Mouse (Mus musculus) liver, adult 10 weeks (tissue): ENCODE results near the gene Adgrf2. TPM values are rescaled to one million over a fixed set of nuclear protein-coding genes. Genes with fewer than 3 reads are reported as not detected.

Source experiments
- polyA plus RNA-seq: library from polyadenylated mRNA; stranded (reverse); fragments of 350-450 nt; fragmentation: Illumina TruSeq; extraction: RNeasy Lipid Tissue Mini Kit (QIAGEN cat#74804); gene quantifications from one replicate; pipeline ENCODE4 v1.2.3, GENCODE M21; 2014; ENCODE audit warnings: low read depth, low replicate concordance

Gene Adgrf2
- polyA plus RNA-seq: not detected

DNA sequence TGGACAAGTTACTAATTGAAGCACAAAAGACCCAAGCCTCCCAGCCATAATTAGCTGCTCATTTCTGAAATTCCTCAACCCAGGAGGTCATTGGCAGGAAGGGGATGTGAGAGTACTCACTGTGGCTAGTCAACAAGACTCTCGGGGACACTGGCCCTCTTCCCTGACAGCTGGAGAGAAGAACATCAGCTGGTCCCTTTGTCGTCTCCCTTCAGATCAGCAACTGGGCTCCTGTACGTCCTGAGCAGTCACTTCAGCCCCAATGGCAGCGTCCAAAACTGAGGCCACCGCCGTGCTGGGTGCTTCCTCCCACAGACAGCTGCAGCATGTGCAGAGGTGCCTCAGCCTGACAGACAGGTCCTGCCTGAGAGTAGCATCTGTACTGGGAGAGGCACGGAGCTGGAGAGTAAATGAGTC lies at the start of gene Adgrf2:
Gene Adgrf2 (minus strand): TSS at position 379 of the 417 bp plus-strand sequence.

DNA sequence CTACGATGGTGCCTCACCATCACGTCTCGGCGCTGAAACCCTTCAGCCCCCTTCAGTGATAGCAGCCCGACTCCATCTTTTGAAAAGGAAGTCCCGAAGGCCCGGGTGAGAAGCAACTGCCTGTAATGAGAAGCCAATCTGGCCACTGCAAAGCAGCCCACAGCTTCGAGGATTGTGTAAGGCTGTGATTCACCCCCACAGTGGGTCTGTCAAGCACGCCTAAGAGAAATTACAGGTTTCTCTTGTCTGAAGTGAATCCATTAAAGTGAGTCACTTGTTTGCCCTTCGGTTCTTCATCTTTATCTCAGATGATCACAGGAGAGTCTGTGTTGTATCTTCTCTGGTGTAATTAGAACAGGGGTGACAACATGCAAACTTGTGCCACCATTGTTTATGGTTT lies 49.8 kb downstream of the Adgrf2 start, which contains the start of gene Adgrf4:
Gene Adgrf4 (minus strand): TSS at position 149 of the 400 bp plus-strand sequence.

Other genes with a start within 250 kb of the Adgrf2 start
- not detected for gene Opn5, start 130.8 kb downstream of the Adgrf2 start, polyA plus RNA-seq
- not detected for gene Adgrf4, start 49.9 kb downstream of the Adgrf2 start, polyA plus RNA-seq
- 49.4 TPM for gene Cd2ap, start 134.5 kb upstream of the Adgrf2 start, polyA plus RNA-seq